Mouse (Mus musculus): Measurements from ENCODE around the gene Nme7. TPM values are rescaled to one million over a fixed set of nuclear protein-coding genes. Genes with fewer than 3 reads are reported as not detected.

Gene Nme7
- polyA plus RNA-seq, 1 experiment, result 5.1 TPM

- Histone ChIP-seq H3K4me3 (replicated peaks) (no peak overlapping the region), H3K36me3 (replicated peaks; ENCODE audit: low read length) (peaks cover 4% of the 10 kb centered on the region), H3K4me1 (peaks cover 23% of the 10 kb centered on the region), H3K9me3 (no peaks in the 10 kb centered on the region; the same call in 1 of the 2 replicates), H3K27me3 (replicated peaks) (peaks cover 22% of the 10 kb centered on the region)
- no peak for TF ChIP-seq FLI1 (IDR thresholded peaks at IDR 0.05; ENCODE audit: low read length)
- TF ChIP-seq GATA1 (IDR thresholded peaks at IDR 0.05; ENCODE audit: borderline replicate concordance, low read length), result no peak
Measured at GRCm38 (mm10) chr1:164440230-164440629, 136.3 kb downstream of the Nme7 start.

- H3K27me3 ChIP-seq (replicated peaks), result peaks cover 22% of the 10 kb centered on the region
- peaks cover 4% of the 10 kb centered on the region for H3K36me3 ChIP-seq (replicated peaks; ENCODE audit: low read length)
- no peak for TF ChIP-seq GATA1 (IDR thresholded peaks at IDR 0.05; ENCODE audit: borderline replicate concordance, low read length)
- no peak for TF ChIP-seq FLI1 (IDR thresholded peaks at IDR 0.05; ENCODE audit: low read length)
- H3K9me3 ChIP-seq, result no peaks in the 10 kb centered on the region; the same call in 1 of the 2 replicates
- no peak overlapping the region for H3K4me3 ChIP-seq (replicated peaks)
- H3K4me1 ChIP-seq, result peaks cover 23% of the 10 kb centered on the region
Measured at GRCm38 (mm10) chr1:164440708-164441407, 136.9 kb downstream of the Nme7 start.

- peaks cover 23% of the 10 kb centered on the region for H3K4me1 ChIP-seq
- H3K36me3 ChIP-seq (replicated peaks; ENCODE audit: low read length), result peaks cover 4% of the 10 kb centered on the region
- H3K9me3 ChIP-seq, result no peaks in the 10 kb centered on the region; the same call in 1 of the 2 replicates
- no peak overlapping the region for H3K4me3 ChIP-seq (replicated peaks)
- H3K27me3 ChIP-seq (replicated peaks), result peaks cover 26% of the 10 kb centered on the region
- TF ChIP-seq FLI1 (IDR thresholded peaks at IDR 0.05; ENCODE audit: low read length) (no peak), GATA1 (IDR thresholded peaks at IDR 0.05; ENCODE audit: borderline replicate concordance, low read length) (no peak)
Measured at GRCm38 (mm10) chr1:164441408-164441974, 137.6 kb downstream of the Nme7 start.

GRCm38 (mm10) chr1:164445620-164446162 is 141.8 kb downstream of the Nme7 start:
- no peak for TF ChIP-seq FLI1 (IDR thresholded peaks at IDR 0.05; ENCODE audit: low read length)
- TF ChIP-seq GATA1 (IDR thresholded peaks at IDR 0.05; ENCODE audit: borderline replicate concordance, low read length), result no peak
- H3K9me3 ChIP-seq, result no peaks in the 10 kb centered on the region; the same call in 1 of the 2 replicates
- no peaks in the 10 kb centered on the region for H3K36me3 ChIP-seq (replicated peaks; ENCODE audit: low read length)

GRCm38 (mm10) chr1:164446535-164446934 is 142.6 kb downstream of the Nme7 start:
- Histone ChIP-seq H3K27me3 (replicated peaks) (peaks cover 24% of the 10 kb centered on the region), H3K4me1 (peaks cover 3% of the 10 kb centered on the region), H3K9me3 (no peaks in the 10 kb centered on the region; the same call in 1 of the 2 replicates), H3K36me3 (replicated peaks; ENCODE audit: low read length) (no peaks in the 10 kb centered on the region), H3K4me3 (replicated peaks) (no peak overlapping the region)
- TF ChIP-seq GATA1 (IDR thresholded peaks at IDR 0.05; ENCODE audit: borderline replicate concordance, low read length) (no peak), FLI1 (IDR thresholded peaks at IDR 0.05; ENCODE audit: low read length) (no peak)

More at GRCm38 (mm10) chr1:164445620-164446162, 141.8 kb downstream of the Nme7 start:
- peaks cover 9% of the 10 kb centered on the region for H3K4me1 ChIP-seq
- H3K27me3 ChIP-seq (replicated peaks), result peaks cover 27% of the 10 kb centered on the region
- no peak overlapping the region for H3K4me3 ChIP-seq (replicated peaks)

GRCm38 (mm10) chr1:164447521-164447920 is 143.6 kb downstream of the Nme7 start:
- no peaks in the 10 kb centered on the region; the same call in 1 of the 2 replicates for H3K9me3 ChIP-seq
- H3K27me3 ChIP-seq (replicated peaks), result peaks cover 22% of the 10 kb centered on the region
- H3K4me1 ChIP-seq, result no peaks in the 10 kb centered on the region
- no peak for TF ChIP-seq FLI1 (IDR thresholded peaks at IDR 0.05; ENCODE audit: low read length)
- TF ChIP-seq GATA1 (IDR thresholded peaks at IDR 0.05; ENCODE audit: borderline replicate concordance, low read length), result no peak
- no peaks in the 10 kb centered on the region for H3K36me3 ChIP-seq (replicated peaks; ENCODE audit: low read length)
- H3K4me3 ChIP-seq (replicated peaks), result no peak overlapping the region

GRCm38 (mm10) chr1:164449626-164450025 is 145.7 kb downstream of the Nme7 start:
- Histone ChIP-seq H3K4me3 (replicated peaks) (no peak overlapping the region), H3K4me1 (no peaks in the 10 kb centered on the region), H3K9me3 (peaks cover 3% of the 10 kb centered on the region; the same call in 1 of the 2 replicates), H3K27me3 (replicated peaks) (peaks cover 30% of the 10 kb centered on the region), H3K36me3 (replicated peaks; ENCODE audit: low read length) (no peaks in the 10 kb centered on the region)
- no peak for TF ChIP-seq GATA1 (IDR thresholded peaks at IDR 0.05; ENCODE audit: borderline replicate concordance, low read length)
- TF ChIP-seq FLI1 (IDR thresholded peaks at IDR 0.05; ENCODE audit: low read length), result no peak

GRCm38 (mm10) chr1:164450231-164450630 is 146.3 kb downstream of the Nme7 start:
- H3K36me3 ChIP-seq (replicated peaks; ENCODE audit: low read length), result no peaks in the 10 kb centered on the region
- no peak overlapping the region for H3K4me3 ChIP-seq (replicated peaks)
- no peaks in the 10 kb centered on the region for H3K4me1 ChIP-seq
- H3K27me3 ChIP-seq (replicated peaks), result peaks cover 36% of the 10 kb centered on the region
- no peak for TF ChIP-seq GATA1 (IDR thresholded peaks at IDR 0.05; ENCODE audit: borderline replicate concordance, low read length)
- no peak for TF ChIP-seq FLI1 (IDR thresholded peaks at IDR 0.05; ENCODE audit: low read length)
- 0 out of 2 replicates have a peak, but pooled peaks cover 3% of the 10 kb centered on the region for H3K9me3 ChIP-seq

GRCm38 (mm10) chr1:164450644-164451043 is 146.7 kb downstream of the Nme7 start:
- peaks cover 37% of the 10 kb centered on the region for H3K27me3 ChIP-seq (replicated peaks)
- H3K9me3 ChIP-seq, result 0 out of 2 replicates have a peak, but pooled peaks cover 3% of the 10 kb centered on the region
- H3K4me3 ChIP-seq (replicated peaks), result no peak overlapping the region
- H3K4me1 ChIP-seq, result no peaks in the 10 kb centered on the region
- no peaks in the 10 kb centered on the region for H3K36me3 ChIP-seq (replicated peaks; ENCODE audit: low read length)
- TF ChIP-seq FLI1 (IDR thresholded peaks at IDR 0.05; ENCODE audit: low read length) (no peak), GATA1 (IDR thresholded peaks at IDR 0.05; ENCODE audit: borderline replicate concordance, low read length) (no peak)

GRCm38 (mm10) chr1:164451346-164451745 is 147.4 kb downstream of the Nme7 start:
- Histone ChIP-seq H3K9me3 (0 out of 2 replicates have a peak, but pooled peaks cover 3% of the 10 kb centered on the region), H3K27me3 (replicated peaks) (peaks cover 42% of the 10 kb centered on the region), H3K4me1 (no peaks in the 10 kb centered on the region), H3K36me3 (replicated peaks; ENCODE audit: low read length) (no peaks in the 10 kb centered on the region), H3K4me3 (replicated peaks) (no peak overlapping the region)
- TF ChIP-seq GATA1 (IDR thresholded peaks at IDR 0.05; ENCODE audit: borderline replicate concordance, low read length) (no peak), FLI1 (IDR thresholded peaks at IDR 0.05; ENCODE audit: low read length) (no peak)
